Mouse (Mus musculus) intestine, postnatal 0 days (tissue): ENCODE measurements around the gene Entpd1. TPM values are rescaled to one million over a fixed set of nuclear protein-coding genes. Genes with fewer than 3 reads are reported as not detected.

Source experiments
- ATAC-seq: fragments of 200-750 bp; cut with Nextera tagmentation; 2 replicates; pipeline ENCODE4 v1.8.0; 2017; ENCODE audit warnings: mild to moderate bottlenecking, moderate TSS enrichment, moderate library complexity
- H3K27ac ChIP-seq: fragments of 300-500 bp; sonication (generic); 2 replicates; pipeline ENCODE4 v1.5.1; 2014; ENCODE audit warnings: mild to moderate bottlenecking, low read depth, low read length, moderate library complexity
- H3K27me3 ChIP-seq: fragments of 300-500 bp; sonication (generic); replicated peaks from 2 replicates; pipeline ENCODE4 v1.6.1; 2014; ENCODE audit warnings: low read length, mixed read lengths; ENCODE audit not compliant: control insufficient read depth, insufficient read depth
- H3K36me3 ChIP-seq: fragments of 300-500 bp; sonication (generic); 2 replicates; pipeline ENCODE4 v1.6.1; 2014; ENCODE audit warnings: mild to moderate bottlenecking, moderate library complexity; ENCODE audit not compliant: control insufficient read depth, insufficient read depth
- H3K4me1 ChIP-seq: fragments of 300-500 bp; sonication (generic); replicated peaks from 2 replicates; pipeline ENCODE4 v1.6.1; 2014; ENCODE audit warnings: antibody characterized with exemption, low read length, mixed read lengths; ENCODE audit not compliant: control insufficient read depth, insufficient read depth
- H3K4me2 ChIP-seq: fragments of 300-500 bp; sonication (generic); replicated peaks from 2 replicates; pipeline ENCODE4 v1.6.1; 2014; ENCODE audit warnings: low read depth, mild to moderate bottlenecking, moderate library complexity
- H3K4me3 ChIP-seq: fragments of 300-500 bp; sonication (generic); 2 replicates; pipeline ENCODE4 v1.5.1; 2014; ENCODE audit warnings: low read depth, low read length
- H3K9ac ChIP-seq: fragments of 300-500 bp; sonication (generic); 2 replicates; pipeline ENCODE4 v1.6.1; 2014; ENCODE audit warnings: mild to moderate bottlenecking, low read depth, low read length
- H3K9me3 ChIP-seq: fragments of 300-500 bp; sonication (generic); 2 replicates; pipeline ENCODE4 v1.6.1; 2016; ENCODE audit warnings: mixed run types; ENCODE audit not compliant: control insufficient read depth
- CTCF ChIP-seq: sonication (generic); IDR thresholded peaks from 2 replicates; pipeline ENCODE4 v1.5.1; 2016; ENCODE audit warnings: low read depth, mild to moderate bottlenecking, control low read depth, antibody characterized with exemption, moderate library complexity
- WGBS: fragments of 180-500 bp; shearing (Covaris S2); extraction: QIAGEN DNeasy Blood & Tissue Kit; methylation state at CpG from one replicate; pipeline ENCODE4 v1.1.7; 2014; 5-methylcytosine and 5-hydroxymethylcytosine counted together
- polyA plus RNA-seq: library from polyadenylated mRNA; unstranded; fragments of >200 nt; fragmentation: Nextera tagmentation; extraction: Ambion mirVana; gene quantifications from 2 replicates; pipeline ENCODE4 v1.2.1, GENCODE M21; 2015

Gene Entpd1
- polyA plus RNA-seq, 1 experiment from 2014 or later: 6.8 TPM

GRCm38 (mm10) chr19:40665778-40666177, 53.6 kb downstream of the Entpd1 start:
- Histone ChIP-seq H3K36me3 (no peaks in the 10 kb centered on the region), H3K4me1 (no peaks in the 10 kb centered on the region), H3K9ac (no peak overlapping the region), H3K4me3 (no peak overlapping the region), H3K4me2 (no peak overlapping the region), H3K27ac (no peak overlapping the region), H3K9me3 (no peaks in the 10 kb centered on the region), H3K27me3 (0 out of 2 replicates have a peak, but pooled peaks cover 3% of the 10 kb centered on the region)
- ATAC-seq: no peak
- 80% methylated on average over 7 of the region's 7 CpGs for WGBS
- TF ChIP-seq CTCF: no peak

- no peak overlapping the region for H3K9ac ChIP-seq
- no peaks in the 10 kb centered on the region for H3K9me3 ChIP-seq
- H3K4me1 ChIP-seq: no peaks in the 10 kb centered on the region
- H3K36me3 ChIP-seq: no peaks in the 10 kb centered on the region
- H3K4me3 ChIP-seq: no peak overlapping the region
- 60% methylated on average over 6 of the region's 6 CpGs for WGBS
- H3K27ac ChIP-seq: no peak overlapping the region
- 0 out of 2 replicates have a peak, but pooled peaks cover 3% of the 10 kb centered on the region for H3K27me3 ChIP-seq
- no peak for ATAC-seq
- H3K4me2 ChIP-seq: no peak overlapping the region
- TF ChIP-seq CTCF: no peak
Measured at GRCm38 (mm10) chr19:40667111-40667510, 54.9 kb downstream of the Entpd1 start.

GRCm38 (mm10) chr19:40675329-40675728, 63.2 kb downstream of the Entpd1 start:
- ATAC-seq: no peak
- TF ChIP-seq CTCF: no peak
- no peaks in the 10 kb centered on the region for H3K9me3 ChIP-seq
- no peak overlapping the region for H3K9ac ChIP-seq
- WGBS: 84% methylated on average over 5 of the region's 5 CpGs
- no peaks in the 10 kb centered on the region for H3K27me3 ChIP-seq
- H3K36me3 ChIP-seq: no peaks in the 10 kb centered on the region
- H3K4me3 ChIP-seq: no peak overlapping the region
- no peak overlapping the region for H3K27ac ChIP-seq
- H3K4me2 ChIP-seq: no peak overlapping the region
- no peaks in the 10 kb centered on the region; the same call in 1 of the 2 replicates for H3K4me1 ChIP-seq

GRCm38 (mm10) chr19:40678087-40678486, 65.9 kb downstream of the Entpd1 start:
- no peak overlapping the region for H3K9ac ChIP-seq
- TF ChIP-seq CTCF: no peak
- no peaks in the 10 kb centered on the region; the same call in 1 of the 2 replicates for H3K4me1 ChIP-seq
- H3K27me3 ChIP-seq: no peaks in the 10 kb centered on the region
- H3K36me3 ChIP-seq: no peaks in the 10 kb centered on the region
- ATAC-seq: no peak
- no peak overlapping the region for H3K4me3 ChIP-seq
- H3K4me2 ChIP-seq: no peak overlapping the region
- H3K9me3 ChIP-seq: no peaks in the 10 kb centered on the region
- WGBS: 72% methylated on average over 6 of the region's 6 CpGs
- no peak overlapping the region for H3K27ac ChIP-seq

DNA sequence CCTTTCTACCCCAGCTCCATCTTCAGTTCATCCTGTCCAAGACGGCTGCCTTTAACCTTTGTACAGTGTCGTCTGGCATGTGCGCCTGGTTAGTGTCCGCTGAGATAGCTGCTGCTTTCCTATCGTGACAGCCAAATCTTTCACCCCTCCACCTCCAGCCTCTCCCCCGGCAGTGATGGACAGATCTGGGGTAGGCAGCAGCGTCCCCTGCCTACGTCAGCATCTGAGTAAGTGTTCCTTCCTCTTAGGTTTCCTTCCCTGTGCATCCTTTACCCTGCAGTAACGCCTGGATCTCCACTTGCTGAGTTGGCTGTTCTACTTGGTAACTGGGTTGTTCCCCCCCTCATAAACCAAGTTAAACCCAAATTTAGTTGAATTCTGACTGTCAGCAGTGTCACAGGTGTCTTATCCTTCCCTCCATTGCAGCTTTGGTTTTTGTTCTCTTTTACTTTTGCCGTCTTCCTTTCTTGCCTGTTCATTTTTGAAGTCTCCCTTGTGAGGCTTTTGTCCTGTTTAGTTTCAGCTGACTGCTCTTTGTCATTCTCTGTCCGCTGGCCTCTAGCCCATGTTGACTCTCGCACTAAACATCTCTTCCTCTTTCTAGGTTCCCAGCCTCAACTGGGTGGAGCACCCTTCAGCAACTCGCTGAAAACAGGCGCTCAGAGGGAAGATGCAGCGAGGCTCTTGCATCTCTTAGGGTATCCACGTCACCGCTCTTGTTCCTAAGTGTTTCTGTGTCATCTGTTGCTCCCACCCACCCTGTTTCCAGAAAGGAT, 66.6 kb downstream of the Entpd1 start:
- Histone ChIP-seq H3K4me2 (peak overlapping the region; percentile 14; the same call in 1 of the 2 replicates), H3K27ac (peak overlapping the region; percentile 30; the same call in 1 of the 2 replicates), H3K9ac (no peak overlapping the region), H3K4me3 (no peak overlapping the region), H3K9me3 (no peaks in the 10 kb centered on the region), H3K4me1 (no peaks in the 10 kb centered on the region; the same call in 1 of the 2 replicates), H3K36me3 (no peaks in the 10 kb centered on the region), H3K27me3 (no peaks in the 10 kb centered on the region)
- ATAC-seq: no peak
- 37% methylated on average over 17 of the region's 17 CpGs for WGBS
- TF ChIP-seq CTCF: 0 out of 2 replicates have a peak, but pooled peaks have one; percentile 5

- Histone ChIP-seq H3K27ac (no peak overlapping the region), H3K27me3 (no peaks in the 10 kb centered on the region), H3K36me3 (no peaks in the 10 kb centered on the region), H3K9me3 (no peaks in the 10 kb centered on the region), H3K4me1 (no peaks in the 10 kb centered on the region; the same call in 1 of the 2 replicates), H3K4me3 (no peak overlapping the region), H3K4me2 (no peak overlapping the region), H3K9ac (no peak overlapping the region)
- TF ChIP-seq CTCF: no peak
- WGBS: 94% methylated on average over 3 of the region's 3 CpGs
- no peak for ATAC-seq
Measured at GRCm38 (mm10) chr19:40679632-40680031, 67.5 kb downstream of the Entpd1 start.
